Mouse (Mus musculus) thymus, adult 18-20 months (tissue): ENCODE data around the gene Lcor.

Source experiments
- DNase-seq, 2 experiments: peaks; one replicate each; pipeline ENCODE4 v3.0.0; 2022; ENCODE audit warnings: mixed read lengths in 2 of 2

The Lcor gene

GRCm38 (mm10) chr19:41573700-41574099, 91.3 kb downstream of the Lcor start:
- DNase-seq, result no peak

- DNase-seq, result no peak
Observed at GRCm38 (mm10) chr19:41577576-41577975, 95.1 kb downstream of the Lcor start.

DNA sequence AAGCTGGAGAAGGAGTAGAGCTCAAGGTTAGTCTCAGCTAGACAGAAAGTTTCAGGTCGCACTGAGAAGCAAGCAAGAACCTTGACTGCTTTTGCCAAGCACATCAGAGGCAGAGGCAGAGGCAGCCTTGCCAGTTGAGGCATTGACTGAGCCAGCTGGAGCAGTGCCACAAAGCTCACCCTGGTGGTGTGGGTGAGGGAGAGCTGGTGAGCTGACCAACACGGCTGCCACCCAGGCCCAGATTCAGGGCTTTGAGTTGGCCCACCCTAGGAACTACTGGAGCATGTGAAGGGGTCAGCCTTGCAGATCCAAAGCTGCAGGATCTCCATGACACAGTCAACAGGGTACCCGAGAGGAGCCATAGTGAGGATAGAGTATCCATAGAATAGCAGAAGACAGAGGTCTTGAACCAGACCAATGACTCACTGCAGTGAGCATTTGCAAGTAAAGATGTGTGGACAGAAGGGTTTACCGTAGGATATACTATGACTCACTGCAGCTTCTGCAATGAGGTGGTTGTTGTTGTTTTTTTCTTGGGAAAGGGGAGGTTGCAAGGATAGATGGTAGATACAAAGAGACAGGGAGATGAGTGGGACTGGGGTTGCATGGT, 97.0 kb downstream of the Lcor start:
- no peak for DNase-seq

DNA sequence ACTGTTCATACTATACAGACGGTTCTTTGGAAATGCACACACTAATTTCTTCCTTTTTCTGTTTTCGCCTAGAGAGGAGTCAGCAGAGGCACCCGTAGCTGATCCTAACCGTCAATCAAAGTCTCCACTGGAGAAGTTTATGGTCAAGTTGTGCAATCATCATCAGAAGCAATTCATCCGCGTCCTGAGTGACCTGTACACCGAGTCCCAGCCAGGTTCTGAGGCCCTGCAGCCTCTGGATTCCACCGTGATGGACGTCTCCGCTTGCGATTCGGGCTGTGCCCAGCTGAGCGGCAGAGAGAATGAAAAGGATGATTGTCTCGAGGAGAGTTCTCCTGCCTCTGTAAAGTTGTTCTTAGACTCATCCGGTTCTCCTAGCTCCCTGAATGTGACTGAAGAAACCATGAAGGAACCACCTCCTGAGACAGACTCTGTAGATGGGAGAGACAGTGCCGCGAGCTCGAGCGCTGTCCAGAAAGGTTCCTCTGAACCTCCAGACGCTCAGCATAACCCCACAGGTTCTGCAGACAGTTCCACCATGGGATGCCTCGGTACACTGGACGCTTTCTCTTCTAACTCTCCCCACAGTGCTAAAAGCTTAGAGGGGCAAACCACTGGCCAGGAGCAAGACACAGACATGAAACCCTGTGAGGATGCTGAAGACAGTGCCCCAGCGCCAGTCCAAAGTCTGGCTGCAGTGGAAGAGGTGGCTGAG, 99.4 kb downstream of the Lcor start, which contains the start of gene Gm340:
TSS of gene Gm340 (plus strand) at position 665 of the 715 bp plus-strand sequence.
- no peak for DNase-seq

DNA sequence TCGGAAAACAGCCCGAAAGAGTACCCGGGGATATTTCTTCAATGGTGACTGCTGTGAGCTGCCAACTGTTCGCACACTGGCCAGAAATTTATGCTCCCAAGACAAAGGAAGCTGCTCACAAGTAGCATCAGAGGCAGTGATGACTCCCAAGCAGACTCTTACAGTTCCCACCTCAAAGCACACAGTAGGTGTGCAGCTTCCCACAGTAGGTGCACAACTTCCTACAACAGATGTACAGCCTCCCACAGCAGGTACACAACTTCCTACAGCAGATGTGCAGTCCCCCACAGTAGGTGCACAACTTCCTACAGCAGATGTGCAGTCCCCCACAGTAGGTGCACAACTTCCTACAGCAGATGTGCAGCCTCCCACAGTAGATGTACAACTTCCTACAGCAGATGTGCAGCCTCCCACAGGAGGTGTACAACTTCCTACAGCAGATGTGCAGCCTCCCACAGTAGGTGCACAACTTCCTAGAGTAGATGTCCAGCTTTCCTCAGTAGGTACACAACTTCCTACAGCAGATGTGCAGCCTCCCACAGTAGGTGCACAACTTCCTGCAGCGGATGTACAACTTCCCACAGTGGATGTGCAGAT, 100.6 kb downstream of the Lcor start:
- no peak for DNase-seq

- no peak for DNase-seq
Observed at GRCm38 (mm10) chr19:41586752-41587151, 104.3 kb downstream of the Lcor start.

- no peak for DNase-seq
Observed at GRCm38 (mm10) chr19:41587431-41588222, 105.2 kb downstream of the Lcor start.

- DNase-seq, result no peak
Observed at GRCm38 (mm10) chr19:41589026-41589425, 106.6 kb downstream of the Lcor start.

DNA sequence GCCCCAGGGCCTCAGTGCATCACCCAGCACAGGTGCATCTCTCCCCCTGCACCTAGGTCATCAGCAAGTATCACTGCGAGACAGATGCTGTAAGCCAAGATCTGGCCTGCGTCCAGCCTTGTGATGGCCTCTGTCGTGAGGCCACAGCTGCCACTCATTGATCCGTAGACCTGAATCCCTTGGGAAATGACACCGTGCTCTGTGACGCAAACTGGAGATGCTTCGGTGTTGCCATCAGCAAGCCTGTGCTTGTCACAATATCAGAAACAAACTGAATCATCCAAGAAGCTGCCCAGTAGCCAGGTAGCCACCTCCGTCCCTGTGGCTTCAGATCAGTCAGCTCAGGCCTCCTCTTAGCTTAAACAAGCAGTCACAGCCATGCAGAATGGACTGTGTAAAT, 107.2 kb downstream of the Lcor start:
- DNase-seq, result no peak

- no peak for DNase-seq
Observed at GRCm38 (mm10) chr19:41591808-41592207, 109.4 kb downstream of the Lcor start.

DNA sequence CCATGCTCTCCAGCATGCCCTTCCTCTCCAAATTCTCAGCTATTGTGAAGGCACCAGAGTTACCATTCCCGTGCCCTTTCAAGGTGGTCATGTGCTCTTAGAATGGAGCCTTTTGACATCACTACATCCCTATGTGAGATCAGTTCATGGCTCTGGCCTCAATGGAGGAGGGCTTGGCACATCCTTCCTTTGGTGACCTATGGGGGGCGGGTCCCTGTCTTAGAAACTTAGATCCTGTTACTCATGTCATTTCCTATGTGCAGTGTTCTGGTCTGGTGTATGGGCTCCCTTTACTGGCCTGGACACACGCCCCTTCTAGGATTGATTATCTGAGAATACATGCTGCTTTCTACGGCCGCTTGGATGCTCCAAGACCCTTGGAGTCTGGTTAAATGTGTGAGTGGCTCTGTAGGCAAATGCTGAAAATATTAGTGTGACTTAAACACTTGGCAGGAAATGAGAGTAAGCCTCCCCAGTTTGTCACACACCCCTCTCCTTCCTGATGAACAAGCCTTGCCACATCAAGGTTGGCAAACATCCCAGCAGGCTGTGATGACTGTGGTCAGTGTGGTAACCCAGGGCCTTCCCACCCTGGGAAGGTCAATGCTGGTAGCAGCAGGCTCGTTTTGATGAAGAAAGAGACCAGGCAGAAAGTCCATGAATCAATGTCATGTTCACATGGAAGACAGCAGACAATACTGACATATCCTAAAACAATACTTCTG, 114.9 kb downstream of the Lcor start:
- DNase-seq, result no peak

DNA sequence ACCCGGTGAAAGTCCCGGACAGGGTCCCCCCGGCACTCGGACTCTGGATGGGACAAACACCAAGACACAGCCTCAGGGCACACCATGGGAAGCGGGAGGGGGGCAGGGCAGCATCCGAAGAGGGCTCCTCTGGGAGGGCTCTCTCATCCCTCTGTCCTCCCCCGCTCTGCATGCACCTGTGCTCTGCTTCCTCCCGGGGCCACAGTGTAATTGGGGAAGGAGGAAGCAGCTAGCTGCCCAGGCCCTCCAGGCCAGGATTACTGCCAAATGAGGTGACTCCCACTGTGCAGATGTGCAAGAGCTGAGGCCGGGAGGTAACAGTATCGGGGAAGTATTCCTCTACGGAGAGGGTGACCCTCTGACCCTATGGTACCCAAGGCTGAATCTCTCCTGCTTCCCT, 118.2 kb downstream of the Lcor start:
- DNase-seq, result no peak

- no peak for DNase-seq
Observed at GRCm38 (mm10) chr19:41606208-41606987, 124.0 kb downstream of the Lcor start.

DNA sequence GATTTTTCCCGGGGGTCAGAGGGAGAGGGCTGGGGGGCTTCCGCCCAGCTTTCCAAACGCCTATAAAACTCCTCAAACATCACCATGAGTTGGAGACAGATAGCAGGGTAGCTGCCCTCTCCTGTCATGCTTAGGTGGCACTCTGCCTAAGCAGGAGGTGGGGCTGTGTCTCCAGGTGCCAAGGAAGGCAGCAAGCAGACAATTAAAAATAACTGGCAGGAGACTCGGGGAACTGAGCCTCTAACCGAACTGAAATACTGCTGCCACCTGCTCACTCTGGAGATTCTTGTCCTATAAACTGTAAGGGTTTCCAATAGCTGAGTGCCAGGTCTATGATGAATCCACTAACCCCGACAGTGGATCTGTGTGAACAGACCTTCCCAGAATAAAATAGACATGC, 129.2 kb downstream of the Lcor start:
- no peak for DNase-seq
